Mouse (Mus musculus): ENCODE measurements around the gene Ipmk. TPM values are rescaled to one million over a fixed set of nuclear protein-coding genes. Genes with fewer than 3 reads are reported as not detected.

The Ipmk gene
- polyA plus RNA-seq, 1 experiment from 2014 or later, result 13.5 TPM

DNA sequence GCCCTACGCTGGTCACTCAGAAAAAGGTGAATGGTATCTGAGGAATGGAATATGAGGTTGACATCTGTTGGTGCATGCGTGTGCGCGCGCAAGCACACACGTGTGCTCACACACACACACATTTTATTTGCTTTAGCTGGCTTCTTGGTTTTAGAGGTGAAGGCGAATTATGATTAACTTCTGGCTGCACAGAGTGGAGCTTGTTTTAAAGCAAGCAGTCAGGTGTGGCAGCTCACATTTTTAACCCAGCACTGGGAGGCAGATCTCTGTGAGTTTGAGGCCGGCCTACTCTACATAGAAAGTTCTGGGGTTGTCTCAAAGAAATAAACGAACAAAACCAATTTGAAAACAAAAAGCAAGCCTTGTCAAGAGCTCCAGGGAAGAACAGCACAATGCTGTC, 6.3 kb upstream of the Ipmk start:
- H3K9ac ChIP-seq, result no peak overlapping the region
- no peaks in the 10 kb centered on the region for H3K9me3 ChIP-seq
- H3K27ac ChIP-seq, result no peak overlapping the region
- no peak for ATAC-seq (ENCODE audit: insufficient read depth, low FRiP score, low read depth)
- H3K27me3 ChIP-seq (replicated peaks), result no peaks in the 10 kb centered on the region
- H3K36me3 ChIP-seq, result no peaks in the 10 kb centered on the region
- H3K4me3 ChIP-seq (replicated peaks), result no peak overlapping the region
- peaks cover 23% of the 10 kb centered on the region for H3K4me1 ChIP-seq
- WGBS, result 91% methylated on average over 9 of the region's 9 CpGs
- H3K4me2 ChIP-seq, result no peak overlapping the region

DNA sequence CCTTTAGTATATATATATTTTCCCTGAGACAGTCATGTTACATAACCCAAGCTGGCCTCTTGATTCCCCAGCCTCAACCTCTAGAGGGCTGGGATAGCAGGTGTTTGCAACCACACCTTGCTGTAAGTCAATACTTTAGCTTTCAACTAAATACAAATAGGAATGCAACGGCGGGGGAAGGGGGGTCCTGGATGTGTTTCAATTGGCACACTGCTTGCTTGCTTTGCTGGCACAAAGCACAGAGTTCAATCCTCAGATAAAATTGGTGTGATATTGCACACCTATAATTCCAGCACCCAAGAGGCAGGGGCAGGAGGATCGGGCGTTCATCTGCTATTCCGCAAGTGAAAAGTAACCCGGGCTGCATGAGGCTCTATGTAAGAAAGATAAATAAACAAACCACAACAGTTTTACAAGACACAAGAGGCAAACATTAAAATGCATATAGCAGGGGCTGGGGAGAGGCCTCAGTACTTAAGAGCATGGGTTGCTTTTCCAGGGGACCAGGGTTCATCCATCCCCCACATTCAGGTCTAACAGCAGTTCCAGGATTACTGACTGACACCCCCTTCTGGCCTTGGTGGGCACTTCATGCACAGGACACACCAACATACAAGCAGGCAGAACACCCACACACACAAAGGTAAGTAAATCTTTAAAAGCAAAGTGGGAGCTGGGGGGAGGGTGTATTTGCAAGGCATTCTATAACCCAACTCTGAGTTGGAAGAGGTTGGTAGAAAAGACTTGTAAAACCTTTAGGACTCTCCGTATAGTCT, 5.3 kb upstream of the Ipmk start:
- Histone ChIP-seq H3K36me3 (no peaks in the 10 kb centered on the region), H3K9me3 (no peaks in the 10 kb centered on the region), H3K27ac (no peak overlapping the region), H3K27me3 (replicated peaks) (no peaks in the 10 kb centered on the region), H3K4me1 (peaks cover 23% of the 10 kb centered on the region), H3K9ac (no peak overlapping the region), H3K4me3 (replicated peaks) (no peak overlapping the region), H3K4me2 (no peak overlapping the region)
- ATAC-seq (ENCODE audit: insufficient read depth, low FRiP score, low read depth), result no peak
- WGBS, result 82% methylated on average over 7 of the region's 7 CpGs

DNA sequence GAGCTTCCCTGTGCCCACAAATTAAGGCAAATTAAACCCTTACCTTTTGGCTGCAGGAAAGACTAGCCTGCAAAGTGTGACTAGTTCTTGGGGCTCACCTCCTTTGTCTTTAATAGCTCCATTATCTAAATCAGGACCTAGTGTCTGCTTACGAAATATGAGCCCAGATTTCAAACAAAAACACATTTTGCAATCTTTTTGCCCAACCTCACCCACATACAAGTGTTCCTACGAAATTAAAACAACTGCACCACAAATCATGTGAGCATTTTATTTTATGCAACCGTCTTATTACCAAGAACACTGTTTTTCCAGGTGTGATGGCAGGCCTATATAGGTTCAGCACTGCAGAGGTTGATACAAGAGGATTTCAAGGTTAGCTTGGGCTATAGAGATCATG, 4.4 kb upstream of the Ipmk start:
- peaks cover 23% of the 10 kb centered on the region for H3K4me1 ChIP-seq
- 83% methylated on average over 3 of the region's 3 CpGs for WGBS
- no peak overlapping the region for H3K4me3 ChIP-seq (replicated peaks)
- H3K9me3 ChIP-seq, result no peaks in the 10 kb centered on the region
- H3K27ac ChIP-seq, result no peak overlapping the region
- no peaks in the 10 kb centered on the region for H3K27me3 ChIP-seq (replicated peaks)
- no peaks in the 10 kb centered on the region for H3K36me3 ChIP-seq
- no peak overlapping the region for H3K4me2 ChIP-seq
- ATAC-seq (ENCODE audit: insufficient read depth, low FRiP score, low read depth), result no peak
- H3K9ac ChIP-seq, result no peak overlapping the region

DNA sequence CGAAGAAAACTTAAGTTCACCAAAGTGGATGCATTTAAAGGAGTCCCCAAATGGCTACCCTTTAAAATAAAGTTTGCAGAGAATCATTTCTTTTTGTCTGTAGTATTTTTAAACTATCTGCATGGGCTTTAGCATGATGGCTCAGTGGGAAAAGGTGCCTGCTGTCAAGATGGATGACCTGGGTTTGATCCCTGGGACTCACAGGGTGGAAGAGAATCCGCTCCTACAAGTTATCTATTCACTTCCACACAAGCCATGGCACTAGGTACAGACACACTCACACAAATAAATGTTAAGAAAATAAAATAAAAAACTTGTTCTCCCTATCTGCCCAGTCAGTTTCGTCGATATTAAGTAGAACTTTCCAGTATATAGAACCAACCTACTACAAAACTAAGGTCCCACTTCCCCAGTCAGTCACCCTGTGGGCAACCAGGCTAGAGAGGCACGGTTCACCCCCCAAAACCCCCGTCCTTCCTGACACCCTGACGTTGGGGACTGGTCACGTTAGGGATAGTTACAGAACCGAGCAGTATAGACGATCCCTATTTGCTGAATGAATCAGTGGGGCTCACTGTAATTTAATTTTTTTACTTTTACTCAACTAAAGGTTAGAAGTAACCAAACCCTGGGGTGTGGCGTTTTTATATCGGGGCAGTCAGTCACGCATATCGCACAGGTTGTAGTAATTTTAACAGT, 3.8 kb upstream of the Ipmk start:
- Histone ChIP-seq H3K27ac (no peak overlapping the region), H3K4me2 (peak overlapping the region; percentile 85), H3K27me3 (replicated peaks) (no peaks in the 10 kb centered on the region), H3K36me3 (no peaks in the 10 kb centered on the region), H3K4me3 (replicated peaks) (peak overlapping the region; percentile 90), H3K9me3 (no peaks in the 10 kb centered on the region), H3K9ac (peak overlapping the region; percentile 73; the same call in 1 of the 2 replicates), H3K4me1 (peaks cover 23% of the 10 kb centered on the region)
- 21% methylated on average over 14 of the region's 14 CpGs for WGBS
- no peak for ATAC-seq (ENCODE audit: insufficient read depth, low FRiP score, low read depth)

DNA sequence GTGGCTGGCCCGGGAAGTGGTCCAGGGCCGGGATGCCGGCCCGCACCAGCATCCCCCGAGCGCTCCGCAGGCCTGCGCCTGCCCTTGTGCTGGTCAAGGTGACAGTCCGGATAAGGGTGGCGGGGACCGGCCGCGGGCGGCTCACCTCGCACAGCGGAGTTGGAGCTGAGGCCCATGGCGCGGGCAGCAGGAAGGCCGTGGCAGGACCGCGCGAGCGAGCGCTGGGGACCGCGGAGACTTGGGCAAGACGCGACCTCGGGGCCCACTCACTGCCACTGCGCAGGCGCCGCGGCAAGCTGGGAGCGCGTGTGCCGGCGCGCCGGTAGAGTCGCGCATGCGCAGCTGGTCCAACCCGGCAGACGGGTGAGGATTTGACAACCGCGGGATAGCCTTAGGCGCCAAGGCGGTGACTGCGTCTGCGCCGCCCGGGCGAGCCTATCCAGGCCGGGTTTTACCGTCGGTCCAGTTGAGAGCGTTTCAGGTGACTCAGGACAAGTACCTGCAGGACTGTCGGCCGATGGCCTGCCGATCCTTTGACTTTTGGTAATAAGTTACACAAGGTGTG, 2.9 kb upstream of the Ipmk start, which contains the start of gene Cisd1:
TSS of gene Cisd1 (minus strand) at position 376 of the 565 bp plus-strand sequence.
- H3K4me1 ChIP-seq, result peaks cover 20% of the 10 kb centered on the region
- no peaks in the 10 kb centered on the region for H3K9me3 ChIP-seq
- peak within 1 kb of the TSS; percentile 68; the same call in 1 of the 2 replicates for H3K27ac ChIP-seq
- H3K36me3 ChIP-seq, result no peaks in the 10 kb centered on the region
- peak; percentile 79 for ATAC-seq (ENCODE audit: insufficient read depth, low FRiP score, low read depth)
- WGBS, result under 1% methylated on average over 60 of the region's 60 CpGs
- peak within 1 kb of the TSS; percentile 85 for H3K4me2 ChIP-seq
- H3K9ac ChIP-seq, result peak within 1 kb of the TSS; percentile 73; the same call in 1 of the 2 replicates
- peak within 1 kb of the TSS; percentile 90 for H3K4me3 ChIP-seq (replicated peaks)
- H3K27me3 ChIP-seq (replicated peaks), result no peaks in the 10 kb centered on the region

DNA sequence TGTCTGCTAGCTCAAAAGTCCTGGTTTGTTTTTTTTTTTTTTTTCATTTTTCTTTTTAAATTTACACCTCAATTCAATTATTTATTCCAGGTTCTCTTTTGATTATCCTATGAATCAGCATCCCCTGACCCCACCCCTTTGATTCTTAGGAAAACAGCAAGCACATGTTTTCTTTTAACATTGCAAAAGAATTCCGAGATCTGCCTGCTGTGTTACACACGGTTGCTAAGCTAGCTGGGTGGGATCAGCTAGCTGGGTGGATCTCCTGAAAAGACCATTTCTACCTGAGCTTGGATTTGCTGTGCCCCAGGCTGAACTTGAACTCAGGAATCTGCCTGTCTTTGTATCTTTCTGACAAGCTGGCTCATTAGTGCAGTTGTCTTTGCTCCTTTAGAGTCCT, 1.5 kb upstream of the Ipmk start:
- no peaks in the 10 kb centered on the region for H3K9me3 ChIP-seq
- no peak for ATAC-seq (ENCODE audit: insufficient read depth, low FRiP score, low read depth)
- peaks cover 19% of the 10 kb centered on the region for H3K4me1 ChIP-seq
- no peak overlapping the region for H3K9ac ChIP-seq
- H3K27me3 ChIP-seq (replicated peaks), result no peaks in the 10 kb centered on the region
- no peak overlapping the region for H3K4me3 ChIP-seq (replicated peaks)
- H3K36me3 ChIP-seq, result peaks cover 5% of the 10 kb centered on the region; the same call in 1 of the 2 replicates
- no peak overlapping the region for H3K4me2 ChIP-seq
- 53% methylated on average over 2 of the region's 2 CpGs for whole genome bisulfite sequencing
- H3K27ac ChIP-seq, result no peak overlapping the region

DNA sequence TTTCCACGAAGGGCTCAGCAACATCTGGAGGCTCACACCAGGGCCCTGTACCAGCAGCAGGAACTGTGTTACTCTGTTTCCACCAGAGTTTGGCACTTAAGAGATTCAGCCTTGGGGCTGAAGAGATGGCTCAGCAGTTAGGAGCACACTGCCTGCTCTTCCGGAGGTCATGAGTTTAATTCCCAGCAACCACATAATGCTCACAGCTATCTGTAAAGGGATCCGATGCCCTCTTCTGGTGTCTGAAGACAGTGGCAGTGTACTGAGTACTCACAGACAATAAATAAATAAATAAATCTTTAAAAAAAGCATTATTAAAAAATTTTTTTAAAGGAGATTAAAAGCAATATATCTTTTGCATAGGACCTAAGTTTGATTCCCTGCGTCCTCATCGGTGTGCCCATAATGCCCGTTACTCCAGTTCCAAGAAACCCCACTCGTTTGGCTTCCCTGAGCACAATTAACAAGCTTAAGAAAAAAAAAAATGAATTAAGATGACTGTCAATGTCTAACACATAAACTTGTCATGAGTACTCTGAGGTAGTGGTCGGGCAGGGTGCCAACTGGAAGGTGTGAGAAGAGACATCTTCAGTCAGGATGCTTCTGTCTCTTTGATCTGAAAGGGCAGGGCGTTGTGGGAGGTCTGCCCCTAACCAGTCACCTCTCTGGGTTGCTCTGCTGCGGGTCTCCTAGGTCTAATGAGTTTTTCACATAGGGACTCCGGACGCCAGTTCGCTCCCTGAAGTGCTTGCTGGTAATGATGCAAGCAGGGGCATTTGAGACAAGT, 648 bp upstream of the Ipmk start:
- H3K4me2 ChIP-seq, result peak overlapping the region; percentile 92
- H3K27me3 ChIP-seq (replicated peaks), result no peaks in the 10 kb centered on the region
- H3K36me3 ChIP-seq, result peaks cover 8% of the 10 kb centered on the region; the same call in 1 of the 2 replicates
- H3K9ac ChIP-seq, result peak overlapping the region; percentile 44; the same call in 1 of the 2 replicates
- H3K27ac ChIP-seq, result peak overlapping the region; percentile 85
- peaks cover 19% of the 10 kb centered on the region for H3K4me1 ChIP-seq
- ATAC-seq (ENCODE audit: insufficient read depth, low FRiP score, low read depth), result no peak
- peak overlapping the region; percentile 91 for H3K4me3 ChIP-seq (replicated peaks)
- 13% methylated on average over 13 of the region's 13 CpGs for WGBS
- no peaks in the 10 kb centered on the region for H3K9me3 ChIP-seq

DNA sequence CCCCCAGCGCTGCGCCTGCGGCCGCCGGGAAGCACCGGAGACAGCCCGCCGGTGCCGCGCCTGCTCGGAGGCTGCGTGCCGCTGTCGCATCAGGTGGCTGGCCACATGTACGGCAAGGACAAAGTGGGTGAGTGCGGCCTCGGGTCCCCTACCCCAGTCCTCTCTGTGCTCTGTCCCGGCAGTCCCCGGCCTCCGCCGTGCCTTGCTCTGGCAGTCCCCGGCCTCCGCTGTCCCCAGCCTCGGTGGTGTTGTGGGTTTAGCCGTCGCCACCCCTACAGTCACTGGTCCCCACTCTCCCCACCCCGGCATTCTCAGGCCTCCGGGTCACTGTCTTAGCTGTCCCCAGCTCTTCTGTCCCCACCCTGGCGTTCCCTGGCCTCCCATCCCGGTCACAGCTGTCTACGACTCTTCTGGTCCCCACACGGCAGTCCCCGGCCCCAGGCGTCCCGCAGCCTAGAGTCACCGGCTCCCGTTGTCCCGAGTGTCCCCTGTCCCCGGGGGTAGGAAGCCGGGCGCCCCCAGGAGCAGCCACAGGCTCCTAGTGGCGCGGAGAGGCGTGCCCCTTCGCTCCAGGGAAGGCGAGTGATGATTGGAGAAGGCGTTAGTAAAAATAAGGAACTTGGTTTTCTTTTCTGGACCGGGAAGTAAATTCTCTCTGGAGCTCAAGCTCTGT, 537 bp downstream of the Ipmk start:
- Histone ChIP-seq H3K27me3 (replicated peaks) (no peaks in the 10 kb centered on the region), H3K4me2 (peak overlapping the region; percentile 92), H3K9ac (peak overlapping the region; percentile 87), H3K9me3 (no peaks in the 10 kb centered on the region), H3K36me3 (peaks cover 8% of the 10 kb centered on the region; the same call in 1 of the 2 replicates), H3K4me1 (peaks cover 19% of the 10 kb centered on the region), H3K27ac (peak overlapping the region; percentile 89), H3K4me3 (replicated peaks) (peak overlapping the region; percentile 91)
- WGBS, result under 1% methylated on average over 48 of the region's 48 CpGs
- peak; percentile 20 for ATAC-seq (ENCODE audit: insufficient read depth, low FRiP score, low read depth)

DNA sequence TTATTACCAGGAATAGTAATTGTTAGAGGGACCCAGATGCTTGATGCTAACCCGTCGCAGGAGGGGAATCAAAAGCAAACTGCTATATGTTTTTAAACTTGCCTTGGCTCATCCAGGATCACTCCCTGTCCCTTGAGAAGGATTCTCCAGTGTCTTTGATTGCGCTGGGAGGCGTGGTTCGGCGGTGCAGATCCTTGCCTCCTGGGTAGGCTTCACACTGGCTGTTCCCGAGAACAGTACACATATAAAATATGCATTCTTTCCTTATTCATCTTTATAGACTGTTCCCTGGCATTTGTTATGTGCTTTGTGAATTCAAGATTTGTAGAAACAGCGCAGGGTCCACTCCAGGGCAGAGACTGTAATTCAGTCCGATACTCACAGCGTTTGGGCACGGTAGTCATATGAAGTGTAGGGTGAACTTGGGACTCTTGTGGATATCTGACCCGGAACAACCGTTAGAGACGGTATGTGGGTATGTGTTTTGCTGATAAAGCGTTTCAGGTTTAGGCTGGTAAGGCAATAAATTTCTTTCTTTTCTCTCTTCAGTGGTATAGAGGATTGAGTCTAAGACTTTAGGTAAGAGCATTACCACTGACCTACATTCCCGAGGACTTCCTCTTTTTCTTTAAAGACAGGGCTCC, 1.2 kb downstream of the Ipmk start:
- no peak for ATAC-seq (ENCODE audit: insufficient read depth, low FRiP score, low read depth)
- Histone ChIP-seq H3K4me2 (peak overlapping the region; percentile 92), H3K27ac (peak overlapping the region; percentile 89), H3K27me3 (replicated peaks) (no peaks in the 10 kb centered on the region), H3K4me1 (peaks cover 19% of the 10 kb centered on the region), H3K9ac (peak overlapping the region; percentile 87; the same call in 1 of the 2 replicates), H3K9me3 (no peaks in the 10 kb centered on the region), H3K36me3 (peaks cover 10% of the 10 kb centered on the region; the same call in 1 of the 2 replicates), H3K4me3 (replicated peaks) (peak overlapping the region; percentile 91)
- WGBS, result 18% methylated on average over 16 of the region's 16 CpGs

DNA sequence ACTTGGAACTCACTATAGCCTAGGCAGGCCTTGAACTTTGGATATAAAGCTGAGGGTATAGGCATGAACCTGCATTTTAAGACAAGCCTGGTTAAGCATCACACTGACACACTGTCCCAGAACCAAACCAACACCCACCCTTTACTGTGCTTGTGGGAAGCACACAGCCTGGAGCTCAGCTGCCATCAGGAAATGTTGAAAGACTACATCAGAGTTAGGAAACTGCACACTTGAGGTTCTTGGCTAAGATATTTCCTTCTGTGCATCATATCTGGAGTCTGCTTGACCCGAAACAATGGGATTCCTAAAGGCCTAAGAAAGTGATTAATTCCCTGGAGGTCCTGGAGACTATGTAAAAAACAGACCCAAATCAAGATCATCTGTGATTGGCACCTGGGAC, 1.7 kb downstream of the Ipmk start:
- H3K36me3 ChIP-seq, result peaks cover 11% of the 10 kb centered on the region; the same call in 1 of the 2 replicates
- no peak for ATAC-seq (ENCODE audit: insufficient read depth, low FRiP score, low read depth)
- no peak overlapping the region for H3K9ac ChIP-seq
- WGBS, result 72% methylated on average over 1 of the region's 1 CpGs
- peak overlapping the region; percentile 92 for H3K4me2 ChIP-seq
- H3K4me1 ChIP-seq, result peaks cover 16% of the 10 kb centered on the region; the same call in 1 of the 2 replicates
- no peak overlapping the region for H3K27ac ChIP-seq
- H3K9me3 ChIP-seq, result no peaks in the 10 kb centered on the region
- H3K4me3 ChIP-seq (replicated peaks), result peak overlapping the region; percentile 91; the same call in 1 of the 2 replicates
- no peaks in the 10 kb centered on the region for H3K27me3 ChIP-seq (replicated peaks)

Data from stomach, embryonic 15.5 days (tissue).